In genomic region chr1:37429366-37430296, GRCm38 (mm10) we compare ENCODE assay signal across 8 mouse cellular contexts. TPM values are rescaled to one million over a fixed set of nuclear protein-coding genes. Genes with fewer than 3 reads are reported as not detected.
DNase-seq lines count a peak whose midpoint lies in the region; ATAC-seq and TF ChIP-seq lines count a peak whose summit lies in the region.

TSS of gene Coa5 (minus strand) at chr1:37430103.
TSS of gene Unc50 (plus strand) at chr1:37430139.

- peak; percentile 82 for TF ChIP-seq POLR2A in lung, adult 2 months (IDR thresholded peaks at IDR 0.05; ENCODE audit: borderline replicate concordance, extremely low read depth, low read depth, low read length)

- H3K4me1 ChIP-seq in ES-E14 (ENCODE audit: control insufficient read depth in 2 of 2, insufficient read depth in 2 of 2, low read length in 2 of 2, poor library complexity in 1 of 2), result peaks cover 2% of the 10 kb centered on the region in 2 experiments; a peak in 1 of 4 replicates
- peaks cover 40% of the 10 kb centered on the region for H3K4me1 ChIP-seq in forebrain, embryonic 15.5 days
- H3K4me1 ChIP-seq in lung, adult 2 months (ENCODE audit: control insufficient read depth, insufficient read depth, low read length), result peaks cover 6% of the 10 kb centered on the region

- H3K27ac ChIP-seq in ES-E14 (ENCODE audit: insufficient read depth, low read depth, low read length, poor library complexity, severe bottlenecking), result peak within 1 kb of the TSS; percentile 49; the same call in 1 of the 2 replicates
- H3K27ac ChIP-seq in forebrain, embryonic 15.5 days (replicated peaks), result peak within 1 kb of the TSS; percentile 81

- WGBS in forebrain, embryonic 15.5 days, result 4% methylated on average over 57 of the region's 57 CpGs
- WGBS in lung, adult 2 months, result 2% methylated on average over 57 of the region's 57 CpGs

- H3K9ac ChIP-seq in ES-E14 (ENCODE audit: insufficient read depth, low read depth, low read length, poor library complexity, severe bottlenecking), result peak within 1 kb of the TSS; percentile 97
- H3K9ac ChIP-seq in forebrain, embryonic 15.5 days (replicated peaks), result peak within 1 kb of the TSS; percentile 97

- in situ Hi-C loops in ES-E14 (cut with MboI; ENCODE audit: low sequenced_read_pairs in 2 of 2, unreplicated experiment in 2 of 2), result no loop called here

- peak within 1 kb of the TSS; percentile 95 for H3K4me2 ChIP-seq in forebrain, embryonic 15.5 days (replicated peaks)

- no peak for TF ChIP-seq CTCF in lung, adult 2 months (IDR thresholded peaks at IDR 0.05; ENCODE audit: insufficient read depth, low read length)

- intact Hi-C loops in heart, postnatal 25 days (cut with DNase I), result loop anchor here (5.0 to 10.0 kb wide), 2 partner anchors 108 to 495 kb away; no protein-coding TSS in a partner anchor

- H3K36me3 ChIP-seq in ES-E14 (ENCODE audit: control insufficient read depth, insufficient read depth, low read length, poor library complexity, severe bottlenecking), result peaks cover 19% of the 10 kb centered on the region
- peaks cover 35% of the 10 kb centered on the region for H3K36me3 ChIP-seq in forebrain, embryonic 15.5 days

- peak; percentile 86 for DNase-seq in ES-E14 (ENCODE audit: low read depth, low spot score)
- peak; percentile 95 for DNase-seq in cerebellum, adult 11-12 months
- DNase-seq in heart, postnatal 25 days (ENCODE audit: low spot score), result peak; percentile 91
- DNase-seq in layer of hippocampus, adult 18-20 months (ENCODE audit: low spot score in 2 of 2), result peak; percentile 94 to 96
- peak; percentile 96 for DNase-seq in lung, adult 2 months
- peak; percentile 88 to 93 for DNase-seq in thymus, adult 18-20 months

- peak; percentile 99 for ATAC-seq in forebrain, embryonic 15.5 days (replicated peaks)
- peak; percentile 99 for ATAC-seq in neutrophil, adult 5-6 weeks (ENCODE audit: extremely low read depth, insufficient number of reproducible peaks, low FRiP score, poor library complexity, severe bottlenecking)

- H3K4me3 ChIP-seq in ES-E14 (ENCODE audit: insufficient read depth in 1 of 2, low read depth in 1 of 2, low read length in 2 of 2, poor library complexity in 1 of 2, severe bottlenecking in 1 of 2), result peak within 1 kb of the TSS; percentile 89 to 98
- peak within 1 kb of the TSS; percentile 99 for H3K4me3 ChIP-seq in forebrain, embryonic 15.5 days
- H3K4me3 ChIP-seq in lung, adult 2 months (replicated peaks; ENCODE audit: extremely low read depth, low read depth, low read length), result peak within 1 kb of the TSS; percentile 95

- no peaks in the 10 kb centered on the region for H3K27me3 ChIP-seq in forebrain, embryonic 15.5 days

- no peaks in the 10 kb centered on the region for H3K9me3 ChIP-seq in ES-E14 (ENCODE audit: control insufficient read depth, insufficient read depth, low read depth, low read length)
- H3K9me3 ChIP-seq in forebrain, embryonic 15.5 days, result no peaks in the 10 kb centered on the region

TF ChIP-seq in ES-E14, 5 proteins besides CTCF, POLR2A, EP300 and RAD21:
- TF ChIP-seq MAFK (IDR thresholded peaks at IDR 0.05; ENCODE audit: insufficient read depth, low read depth, low read length) (no peak), HCFC1 (IDR thresholded peaks at IDR 0.05; ENCODE audit: borderline replicate concordance, insufficient read depth, low read length) (peak; percentile 88), CHD2 (IDR thresholded peaks at IDR 0.05; ENCODE audit: low read depth, low read length) (no peak), ZC3H11A (IDR thresholded peaks at IDR 0.05; ENCODE audit: borderline replicate concordance, low read depth, low read length) (no peak), ZNF384 (IDR thresholded peaks at IDR 0.05; ENCODE audit: low read depth, low read length) (no peak)

RNA-seq across cellular contexts. Expression of gene Coa5, which starts in this region (rescaled TPM):
- 36.0 and 38.6 TPM in 2 replicates for total RNA-seq in ES-E14 (2012; rRNA removed)
- polyA plus RNA-seq in forebrain, embryonic 15.5 days (2015; fragmentation: Nextera tagmentation; extraction: Ambion mirVana), result 53.0 and 56.6 TPM in 2 replicates
- total RNA-seq in heart, postnatal 25 days (2021), result 100 to 1,000 TPM in 1 of 2 experiments, 10 to 100 TPM in 1; 99.1 to 103 TPM
- 10 to 100 TPM; 61.8 to 64.0 TPM for total RNA-seq in layer of hippocampus, adult 18-20 months (2021)
- polyA plus RNA-seq in lung, adult 2 months (2012; rRNA removed), result 27.0 and 45.0 TPM in 2 replicates
- total RNA-seq in neutrophil, adult 5-6 weeks (2017), result 50.0 and 53.8 TPM in 2 replicates

RNA-seq across cellular contexts. Expression of gene Unc50, which starts in this region (rescaled TPM):
- total RNA-seq in ES-E14 (2012; rRNA removed), result 66.5 and 78.2 TPM in 2 replicates
- polyA plus RNA-seq in forebrain, embryonic 15.5 days (2015; fragmentation: Nextera tagmentation; extraction: Ambion mirVana), result 126 and 128 TPM in 2 replicates
- total RNA-seq in heart, postnatal 25 days (2021), result 10 to 100 TPM; 28.3 to 34.2 TPM
- total RNA-seq in layer of hippocampus, adult 18-20 months (2021), result 10 to 100 TPM; 58.8 to 59.5 TPM
- 56.0 and 58.6 TPM in 2 replicates for polyA plus RNA-seq in lung, adult 2 months (2012; rRNA removed)
- total RNA-seq in neutrophil, adult 5-6 weeks (2017), result 52.3 and 57.2 TPM in 2 replicates

Comparison
In these comparisons a context has a peak if more than half of its experiments do, and no peak if none do; other contexts are left out.
1. Peak in every context shown above with its lines: DNase-seq, ATAC-seq, H3K4me3 ChIP-seq and H3K27ac ChIP-seq.